Mouse (Mus musculus) monocyte, adult 59 days (primary cell): ENCODE results near the gene Calcrl. TPM values are rescaled to one million over a fixed set of nuclear protein-coding genes. Genes with fewer than 3 reads are reported as not detected.

Source experiments
- total RNA-seq, 2 experiments: library from RNA; stranded (reverse); gene quantifications; one replicate each; pipeline ENCODE4 v1.2.4; 2023

Calcrl gene
- 10 to 100 TPM; 12.5 to 19.3 TPM for total RNA-seq

DNA sequence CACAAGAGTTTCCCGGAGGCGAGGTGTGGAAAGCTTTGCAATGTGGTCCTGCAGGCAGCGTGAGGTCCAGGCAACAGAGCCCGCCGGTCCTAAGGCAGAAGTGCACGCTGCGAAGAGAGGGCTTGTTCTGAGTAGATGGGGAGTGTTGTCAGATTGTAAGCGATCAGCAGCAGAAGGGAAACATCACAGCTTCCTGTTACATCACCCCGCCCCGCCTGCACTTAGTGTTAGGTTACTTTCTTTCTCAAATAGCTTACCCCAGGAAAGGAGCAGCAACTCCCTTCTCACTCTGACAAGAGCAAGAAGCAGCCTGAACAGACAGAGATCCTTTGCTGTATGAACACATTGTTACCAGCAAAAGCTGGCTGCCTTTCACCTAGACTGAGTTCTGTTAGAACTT lies at the start of gene Calcrl:
TSS of gene Calcrl (minus strand) at position 274 of the 400 bp plus-strand sequence.

Other genes with a start within 250 kb of the Calcrl start
- gene Tfpi, start 51.4 kb upstream of the Calcrl start, total RNA-seq: 1 to 10 TPM; 4.6 to 5.7 TPM
- gene Ctnnd1, start 225.4 kb upstream of the Calcrl start, total RNA-seq: 10 to 100 TPM; 63.0 to 73.0 TPM
- gene Btbd18, start 233.7 kb upstream of the Calcrl start, total RNA-seq: under 1 TPM; 0.21 TPM
- 10 to 100 TPM; 22.3 to 23.7 TPM for gene Selenoh, start 245.4 kb upstream of the Calcrl start, total RNA-seq